Mouse (Mus musculus): ENCODE data around the gene Gm8180. TPM values are rescaled to one million over a fixed set of nuclear protein-coding genes. Genes with fewer than 3 reads are reported as not detected.
"Not testable (repeated sequence)": the region's sequence is repeated elsewhere in the genome, so short reads cannot be mapped to it uniquely, and the experiment has no call there.

Gm8180 gene
- polyA plus RNA-seq (2017; shearing (Covaris generic)): not detected

- ATAC-seq: not testable (repeated sequence)
Measured at GRCm38 (mm10) chr14:43784645-43785044, at the start of gene Gm8180. Gene Gm8180, minus strand, starts transcription at chr14:43784745.

GRCm38 (mm10) chr14:43830385-43830784 lies 45.8 kb upstream of the Gm8180 start:
- not testable (repeated sequence) for ATAC-seq

- ATAC-seq: not testable (repeated sequence)
Measured at GRCm38 (mm10) chr14:43824176-43824575, 39.6 kb upstream of the Gm8180 start.

GRCm38 (mm10) chr14:43821869-43822268 lies 37.3 kb upstream of the Gm8180 start:
- ATAC-seq: not testable (repeated sequence)

GRCm38 (mm10) chr14:43812458-43812857 lies 27.9 kb upstream of the Gm8180 start:
- not testable (repeated sequence) for ATAC-seq

- not testable (repeated sequence) for ATAC-seq
Measured at GRCm38 (mm10) chr14:43808142-43808541, 23.6 kb upstream of the Gm8180 start.

- ATAC-seq: not testable (repeated sequence)
Measured at GRCm38 (mm10) chr14:43804435-43804834, 19.9 kb upstream of the Gm8180 start.

GRCm38 (mm10) chr14:43796905-43797470 lies 12.4 kb upstream of the Gm8180 start:
- ATAC-seq: not testable (repeated sequence)

GRCm38 (mm10) chr14:43796069-43796904 lies 11.7 kb upstream of the Gm8180 start:
- no peak for ATAC-seq

- ATAC-seq: not testable (repeated sequence)
Measured at GRCm38 (mm10) chr14:43793811-43794210, 9.3 kb upstream of the Gm8180 start.

GRCm38 (mm10) chr14:43747566-43747965 lies 37.0 kb downstream of the Gm8180 start, which contains the start of gene Gm6526:
Gene Gm6526, plus strand, starts transcription at chr14:43747866.
- ATAC-seq: not testable (repeated sequence)

Other genes starting within 250 kb of the Gm8180 start
- gene Gm5799, start 241.2 kb downstream of the Gm8180 start, polyA plus RNA-seq (2017; shearing (Covaris generic)): not detected
- not detected for gene Gm17654, start 205.6 kb downstream of the Gm8180 start, polyA plus RNA-seq (2017; shearing (Covaris generic))
- gene Gm10375, start 176.7 kb downstream of the Gm8180 start, polyA plus RNA-seq (2017; shearing (Covaris generic)): not detected
- gene Gm8165, start 107.5 kb downstream of the Gm8180 start, polyA plus RNA-seq (2017; shearing (Covaris generic)): not detected
- 1 to 10 TPM in 2 of 3 experiments, not detected in 1; 2.0 to 2.1 TPM for gene Gm7324, start 86.9 kb downstream of the Gm8180 start, polyA plus RNA-seq (2017; shearing (Covaris generic))
- not detected for gene Gm16506, start 57.3 kb downstream of the Gm8180 start, polyA plus RNA-seq (2017; shearing (Covaris generic))
- not detected for gene Gm6526, start 36.9 kb downstream of the Gm8180 start, polyA plus RNA-seq (2017; shearing (Covaris generic))
- not detected for gene Ear1, start 90.8 kb upstream of the Gm8180 start, polyA plus RNA-seq (2017; shearing (Covaris generic))
- not detected for gene Ear10, start 138.8 kb upstream of the Gm8180 start, polyA plus RNA-seq (2017; shearing (Covaris generic))
- gene Gm8113, start 140.6 kb upstream of the Gm8180 start, polyA plus RNA-seq (2017; shearing (Covaris generic)): not detected
- not detected for gene Ang5, start 172.3 kb upstream of the Gm8180 start, polyA plus RNA-seq (2017; shearing (Covaris generic))
- gene Ang6, start 217.5 kb upstream of the Gm8180 start, polyA plus RNA-seq (2017; shearing (Covaris generic)): not detected